Mouse (Mus musculus) embryo, embryonic 10.5 days (tissue): Measurements from ENCODE around the gene Inip.

Experiments
- DNase-seq: peaks from one replicate; pipeline ENCODE4 v3.0.0-alpha.2; 2015; ENCODE audit warnings: low spot score

Gene Inip

GRCm38 (mm10) chr4:59767717-59768116 lies 33.7 kb downstream of the Inip start:
- DNase-seq: no peak

- peak; percentile 65 for DNase-seq
Observed at GRCm38 (mm10) chr4:59765385-59766005, 35.9 kb downstream of the Inip start.

- DNase-seq: no peak
Observed at GRCm38 (mm10) chr4:59764950-59765349, 36.4 kb downstream of the Inip start.

GRCm38 (mm10) chr4:59761365-59761729 lies 40.0 kb downstream of the Inip start:
- no peak for DNase-seq

- DNase-seq: peak; percentile 55
Observed at GRCm38 (mm10) chr4:59760636-59761364, 40.6 kb downstream of the Inip start.

GRCm38 (mm10) chr4:59760016-59760415 lies 41.4 kb downstream of the Inip start:
- DNase-seq: no peak

- DNase-seq: no peak
Observed at GRCm38 (mm10) chr4:59757452-59758435, 43.6 kb downstream of the Inip start.

GRCm38 (mm10) chr4:59756332-59757082 lies 44.9 kb downstream of the Inip start:
- DNase-seq: no peak

- no peak for DNase-seq
Observed at GRCm38 (mm10) chr4:59753491-59754140, 47.8 kb downstream of the Inip start.

- no peak for DNase-seq
Observed at GRCm38 (mm10) chr4:59739882-59740281, 61.5 kb downstream of the Inip start.

- no peak for DNase-seq
Observed at GRCm38 (mm10) chr4:59739321-59739720, 62.1 kb downstream of the Inip start.

GRCm38 (mm10) chr4:59731544-59731943 lies 69.8 kb downstream of the Inip start:
- DNase-seq: no peak

- DNase-seq: no peak
Observed at GRCm38 (mm10) chr4:59728839-59729238, 72.5 kb downstream of the Inip start.

GRCm38 (mm10) chr4:59727878-59728261 lies 73.5 kb downstream of the Inip start:
- DNase-seq: no peak

- no peak for DNase-seq
Observed at GRCm38 (mm10) chr4:59727187-59727877, 74.1 kb downstream of the Inip start.

GRCm38 (mm10) chr4:59726501-59726900 lies 74.9 kb downstream of the Inip start:
- no peak for DNase-seq

- no peak for DNase-seq
Observed at GRCm38 (mm10) chr4:59725579-59725978, 75.8 kb downstream of the Inip start.

- no peak for DNase-seq
Observed at GRCm38 (mm10) chr4:59721811-59722210, 79.6 kb downstream of the Inip start.
